Mouse (Mus musculus) forebrain, postnatal 0 days (tissue): Measurements from ENCODE around the gene Kif3c. TPM values are rescaled to one million over a fixed set of nuclear protein-coding genes. Genes with fewer than 3 reads are reported as not detected.

Experiments used
- ATAC-seq: fragments of 200-750 bp; cut with Nextera tagmentation; 2 replicates; pipeline ENCODE4 v1.8.0; 2017; ENCODE audit warnings: mild to moderate bottlenecking, moderate library complexity
- DNase-seq: peaks from one replicate; pipeline ENCODE4 v3.0.0-alpha.2; 2015
- H3K27ac ChIP-seq: fragments of 300-500 bp; sonication (generic); 2 replicates; pipeline ENCODE4 v1.5.1; 2014; ENCODE audit warnings: low read depth, mild to moderate bottlenecking, antibody characterized with exemption, low read length, moderate library complexity, mixed read lengths
- H3K27me3 ChIP-seq: fragments of 300-500 bp; sonication (generic); 2 replicates; pipeline ENCODE4 v1.6.1; 2014; ENCODE audit warnings: mild to moderate bottlenecking, low read length, mixed read lengths; ENCODE audit not compliant: insufficient read depth
- H3K36me3 ChIP-seq: fragments of 300-500 bp; sonication (generic); 2 replicates; pipeline ENCODE4 v1.6.1; 2014; ENCODE audit warnings: mild to moderate bottlenecking, moderate library complexity; ENCODE audit not compliant: insufficient read depth
- H3K4me1 ChIP-seq: fragments of 300-500 bp; sonication (generic); 2 replicates; pipeline ENCODE4 v1.6.1; 2014; ENCODE audit warnings: antibody characterized with exemption; ENCODE audit not compliant: insufficient read depth
- H3K4me2 ChIP-seq: fragments of 300-500 bp; sonication (generic); 2 replicates; pipeline ENCODE4 v1.6.1; 2014; ENCODE audit warnings: low read depth, mild to moderate bottlenecking, moderate library complexity
- H3K4me3 ChIP-seq: fragments of 300-500 bp; sonication (generic); 2 replicates; pipeline ENCODE4 v1.5.1; 2014; ENCODE audit warnings: low read depth, low read length, mixed read lengths
- H3K9ac ChIP-seq: fragments of 300-500 bp; sonication (generic); 2 replicates; pipeline ENCODE4 v1.6.1; 2014; ENCODE audit warnings: mild to moderate bottlenecking
- H3K9me3 ChIP-seq: fragments of 300-500 bp; sonication (generic); 2 replicates; pipeline ENCODE4 v1.6.1; 2016; ENCODE audit warnings: low read length
- CTCF ChIP-seq: sonication (generic); IDR thresholded peaks from 2 replicates; pipeline ENCODE4 v1.5.1; 2016; ENCODE audit warnings: antibody characterized with exemption, control low read depth, low read depth
- WGBS: fragments of 180-500 bp; shearing (Covaris S2); extraction: QIAGEN DNeasy Blood & Tissue Kit; methylation state at CpG from one replicate; pipeline ENCODE4 v1.1.7; 2014; 5-methylcytosine and 5-hydroxymethylcytosine counted together
- polyA plus RNA-seq: library from polyadenylated mRNA; unstranded; fragments of >200 nt; fragmentation: Nextera tagmentation; extraction: Ambion mirVana; gene quantifications from 2 replicates; pipeline ENCODE4 v1.2.1, GENCODE M21; 2015
- total RNA-seq: library from RNA; depleted of rRNA; stranded (reverse); fragments of >200 nt; gene quantifications from 2 replicates; pipeline ENCODE4 v1.2.3, GENCODE M21; 2014; rRNA removed

Kif3c gene
- total and polyA plus RNA-seq, 2 experiments from 2014 or later = 84.5 to 160 TPM

GRCm38 (mm10) chr12:3440916-3441315 is 76.0 kb downstream of the Kif3c start:
- 85% methylated on average over 2 of the region's 2 CpGs for WGBS

GRCm38 (mm10) chr12:3441361-3441760 is 76.4 kb downstream of the Kif3c start:
- TF ChIP-seq CTCF = no peak
- Histone ChIP-seq H3K36me3 (no peaks in the 10 kb centered on the region; the same call in 1 of the 2 replicates), H3K27me3 (no peaks in the 10 kb centered on the region), H3K9ac (no peak overlapping the region), H3K9me3 (no peaks in the 10 kb centered on the region), H3K4me1 (no peaks in the 10 kb centered on the region), H3K27ac (no peak overlapping the region), H3K4me2 (no peak overlapping the region), H3K4me3 (no peak overlapping the region)
- ATAC-seq (no peak), DNase-seq (no peak)
- WGBS = 86% methylated on average over 5 of the region's 5 CpGs

More at GRCm38 (mm10) chr12:3440916-3441315, 76.0 kb downstream of the Kif3c start:
- ATAC-seq (no peak), DNase-seq (no peak)
- Histone ChIP-seq H3K27me3 (no peaks in the 10 kb centered on the region), H3K4me1 (no peaks in the 10 kb centered on the region), H3K27ac (no peak overlapping the region), H3K4me3 (no peak overlapping the region), H3K36me3 (no peaks in the 10 kb centered on the region; the same call in 1 of the 2 replicates), H3K9ac (no peak overlapping the region), H3K9me3 (no peaks in the 10 kb centered on the region), H3K4me2 (no peak overlapping the region)
- TF ChIP-seq CTCF = no peak

GRCm38 (mm10) chr12:3453554-3453953 is 88.6 kb downstream of the Kif3c start:
- Histone ChIP-seq H3K9me3 (no peaks in the 10 kb centered on the region), H3K4me3 (no peak overlapping the region), H3K4me2 (no peak overlapping the region), H3K4me1 (no peaks in the 10 kb centered on the region), H3K27ac (no peak overlapping the region), H3K27me3 (no peaks in the 10 kb centered on the region), H3K9ac (no peak overlapping the region), H3K36me3 (peaks cover 23% of the 10 kb centered on the region)
- ATAC-seq (no peak), DNase-seq (no peak)
- TF ChIP-seq CTCF = no peak
- 93% methylated on average over 3 of the region's 3 CpGs for WGBS

Other genes with a start within 250 kb of the Kif3c start
- 204 and 237 TPM in 2 replicates for gene Rab10, start 55.2 kb upstream of the Kif3c start, total RNA-seq
- gene Rab10, start 55.2 kb upstream of the Kif3c start, polyA plus RNA-seq = 130 and 151 TPM in 2 replicates
- gene Asxl2, start 61.7 kb downstream of the Kif3c start, total RNA-seq = 17.8 and 19.9 TPM in 2 replicates
- gene Asxl2, start 61.7 kb downstream of the Kif3c start, polyA plus RNA-seq = 3.3 and 7.3 TPM in 2 replicates
- gene Dtnb, start 207.2 kb downstream of the Kif3c start, total RNA-seq = 51.0 and 52.2 TPM in 2 replicates
- 35.7 and 45.7 TPM in 2 replicates for gene Dtnb, start 207.2 kb downstream of the Kif3c start, polyA plus RNA-seq